Mouse (Mus musculus): ENCODE results near the gene Inka2.
A peak's percentile ranks its signal among the peaks of the same experiment; 100 is the strongest.

Inka2 gene

GRCm38 (mm10) chr3:105696387-105697147 is 7.8 kb upstream of the Inka2 start:
- DNase-seq (ENCODE audit: low read depth, low spot score) = no peak

DNA sequence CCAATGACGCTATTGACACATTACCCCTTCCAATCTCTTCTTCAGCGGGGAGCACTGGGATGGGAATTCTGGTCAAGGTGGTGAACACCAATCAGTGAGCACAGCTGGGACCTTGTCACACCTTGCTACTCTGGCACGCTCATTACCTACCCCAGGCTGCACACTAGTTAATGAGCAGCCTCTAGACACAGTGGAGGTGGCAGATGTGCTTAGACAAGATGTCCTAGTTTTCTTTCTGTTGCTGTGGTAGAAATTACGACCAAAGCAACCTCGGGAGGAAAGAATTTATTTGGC is 7.3 kb upstream of the Inka2 start:
- no peak for DNase-seq (ENCODE audit: low read depth, low spot score)

- no peak for DNase-seq (ENCODE audit: low read depth, low spot score)
Observed at GRCm38 (mm10) chr3:105698311-105698710, 6.1 kb upstream of the Inka2 start.

GRCm38 (mm10) chr3:105699241-105699933 is 5.0 kb upstream of the Inka2 start:
- DNase-seq (ENCODE audit: low read depth, low spot score) = no peak

DNA sequence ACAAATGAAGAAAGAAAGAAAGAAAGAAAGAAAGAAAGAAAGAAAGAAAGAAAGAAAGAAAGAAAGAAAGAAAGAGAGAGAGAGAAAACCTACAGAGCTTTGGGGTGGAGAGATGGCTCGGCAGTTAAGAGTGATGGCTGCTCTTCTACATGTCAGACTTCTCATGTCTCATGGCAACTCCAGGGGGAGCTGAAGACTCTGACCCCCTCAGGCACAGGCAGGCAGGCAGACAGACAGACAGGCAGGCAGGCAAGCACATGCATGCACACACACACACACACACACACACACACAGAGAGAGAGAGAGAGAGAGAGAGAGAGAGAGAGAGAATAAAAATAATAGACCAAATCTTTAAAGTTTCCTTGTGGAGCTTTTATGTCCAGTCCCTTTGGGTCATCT is 3.6 kb upstream of the Inka2 start:
- peak; percentile 19 for DNase-seq (ENCODE audit: low read depth, low spot score)

GRCm38 (mm10) chr3:105701399-105701798 is 3.0 kb upstream of the Inka2 start:
- no peak for DNase-seq (ENCODE audit: low read depth, low spot score)

DNA sequence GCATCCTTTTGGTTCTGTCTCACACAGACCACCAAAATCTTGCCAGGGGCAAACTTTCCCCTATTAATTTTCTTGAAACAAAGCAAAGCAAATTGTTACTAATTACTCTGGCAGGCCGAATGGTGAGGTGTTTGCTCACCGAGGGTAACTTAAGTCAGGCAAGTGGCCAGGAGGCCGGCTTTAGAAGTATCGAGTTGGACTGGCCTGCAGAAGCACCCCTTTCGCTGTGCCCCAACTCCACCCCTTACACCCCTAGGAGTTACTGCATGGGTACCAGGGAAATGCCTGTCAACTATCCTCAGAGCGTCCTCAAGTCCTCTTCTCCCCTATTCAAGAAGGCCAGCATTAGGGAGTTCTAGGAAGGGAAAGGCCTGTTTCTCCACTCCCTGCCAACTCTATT is 828 bp upstream of the Inka2 start:
- DNase-seq (ENCODE audit: low read depth, low spot score) = no peak

GRCm38 (mm10) chr3:105705061-105705549 is 706 bp downstream of the Inka2 start:
- no peak for DNase-seq (ENCODE audit: low read depth, low spot score)

DNA sequence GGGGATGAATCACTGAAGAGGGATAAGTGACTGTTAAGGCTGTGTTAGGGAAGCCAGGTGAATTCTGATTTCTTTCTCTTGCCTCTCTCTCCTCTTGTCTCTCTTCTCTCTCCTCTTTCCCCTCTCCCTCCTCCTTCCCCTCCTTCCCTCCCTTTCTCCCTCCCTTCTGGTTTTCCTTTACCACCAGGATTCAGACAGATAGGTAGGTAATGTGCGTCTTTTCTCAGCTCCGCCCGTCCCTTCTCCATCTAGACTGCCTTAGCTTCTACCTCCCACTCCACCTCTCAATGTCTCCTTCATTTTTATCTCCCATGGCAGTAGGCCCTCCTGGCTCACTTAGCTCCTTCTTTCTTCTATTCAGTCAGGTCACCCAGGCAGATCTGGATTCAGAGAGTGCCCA is 1.2 kb downstream of the Inka2 start:
- peak; percentile 12 for DNase-seq (ENCODE audit: low read depth, low spot score)

GRCm38 (mm10) chr3:105706366-105707020 is 2.1 kb downstream of the Inka2 start:
- no peak for DNase-seq (ENCODE audit: low read depth, low spot score)

- DNase-seq (ENCODE audit: low read depth, low spot score) = no peak
Observed at GRCm38 (mm10) chr3:105707590-105707989, 3.2 kb downstream of the Inka2 start.

GRCm38 (mm10) chr3:105710246-105710645 is 5.8 kb downstream of the Inka2 start:
- DNase-seq (ENCODE audit: low read depth, low spot score) = no peak

DNA sequence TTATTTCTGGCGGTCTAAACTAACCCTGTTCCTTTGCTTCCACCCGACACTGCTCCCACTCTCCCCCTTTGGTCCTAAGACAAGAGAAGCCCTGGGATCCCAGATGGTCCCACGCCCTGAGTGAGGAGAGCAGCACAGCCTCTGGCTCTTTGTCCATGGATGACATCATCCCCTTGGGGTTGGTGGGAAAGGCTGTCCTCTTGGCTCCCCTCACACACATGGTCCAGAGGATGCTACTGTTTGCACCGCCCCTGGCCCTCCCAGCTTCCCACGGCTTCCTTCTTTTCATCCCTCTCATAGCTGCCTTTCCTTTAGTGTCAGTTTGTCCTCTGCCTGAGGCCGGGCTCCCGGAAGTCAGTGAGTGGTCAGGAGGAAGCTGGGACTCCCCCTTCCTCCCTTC is 7.3 kb downstream of the Inka2 start:
- no peak for DNase-seq (ENCODE audit: low read depth, low spot score)

- no peak for DNase-seq (ENCODE audit: low read depth, low spot score)
Observed at GRCm38 (mm10) chr3:105712827-105713226, 8.4 kb downstream of the Inka2 start.

DNA sequence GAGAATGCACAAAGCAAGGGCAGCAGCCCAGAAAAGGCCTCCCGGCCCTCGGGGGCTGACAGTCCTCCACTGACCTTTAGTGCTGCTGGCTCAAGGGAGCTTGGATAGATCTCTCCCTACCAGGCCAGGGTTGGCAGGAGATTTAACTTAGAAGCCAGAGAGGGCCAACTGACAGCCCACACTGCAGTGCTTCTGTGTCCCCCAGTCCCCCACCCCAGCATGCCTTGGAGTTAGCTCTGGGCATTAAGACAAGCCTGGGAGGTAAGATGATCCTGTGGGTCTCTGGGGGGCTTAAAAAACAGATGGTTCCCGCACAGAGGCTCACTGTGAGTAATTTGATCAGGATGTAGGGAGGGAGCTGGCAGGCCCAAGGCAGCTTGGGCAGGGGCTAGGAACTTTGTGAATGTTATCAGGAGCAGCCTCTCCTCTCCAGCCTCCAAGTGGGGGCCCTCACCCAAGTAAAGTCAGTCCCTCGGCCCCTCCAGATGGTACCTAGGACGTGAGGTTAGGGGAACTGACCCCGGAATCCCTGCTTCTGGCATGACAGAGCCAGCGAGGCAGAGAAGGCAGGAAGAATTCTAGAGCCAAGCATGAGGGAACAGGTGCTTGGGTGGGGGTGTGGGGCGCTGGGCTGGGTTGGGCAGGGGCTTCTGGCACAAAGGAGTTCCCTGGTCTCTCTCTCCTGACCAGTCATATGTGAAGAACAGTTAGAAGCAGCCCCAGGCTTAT is 9.9 kb downstream of the Inka2 start:
- DNase-seq (ENCODE audit: low read depth, low spot score) = no peak

- no peak for DNase-seq (ENCODE audit: low read depth, low spot score)
Observed at GRCm38 (mm10) chr3:105714820-105715167, 10.4 kb downstream of the Inka2 start.

DNA sequence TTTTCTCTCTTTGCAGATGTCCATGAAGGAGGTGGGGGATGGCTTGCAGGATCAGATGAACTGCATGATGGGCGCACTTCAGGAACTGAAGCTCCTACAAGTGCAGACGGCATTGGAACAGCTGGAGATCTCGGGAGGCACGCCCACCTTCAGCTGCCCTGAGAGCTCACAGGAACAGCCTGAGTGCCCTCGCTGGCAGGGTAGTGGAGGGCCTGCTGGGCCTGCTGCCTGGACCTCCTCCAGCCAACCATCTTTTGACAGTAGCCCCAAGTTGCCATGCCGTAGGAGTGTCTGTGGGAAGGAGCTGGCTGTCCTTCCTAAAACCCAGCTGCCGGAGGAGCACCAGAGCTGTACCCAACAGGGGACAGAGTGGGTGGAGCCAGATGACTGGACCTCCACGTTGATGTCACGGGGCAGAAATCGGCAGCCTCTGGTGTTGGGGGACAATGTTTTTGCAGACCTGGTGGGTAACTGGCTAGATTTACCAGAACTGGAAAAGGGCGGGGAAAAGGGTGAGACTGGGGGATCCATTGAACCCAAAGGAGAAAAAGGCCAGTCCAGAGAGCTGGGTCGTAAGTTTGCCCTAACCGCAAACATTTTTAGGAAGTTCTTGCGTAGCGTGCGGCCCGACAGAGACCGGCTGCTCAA is 12.1 kb downstream of the Inka2 start:
- DNase-seq (ENCODE audit: low read depth, low spot score) = no peak

DNA sequence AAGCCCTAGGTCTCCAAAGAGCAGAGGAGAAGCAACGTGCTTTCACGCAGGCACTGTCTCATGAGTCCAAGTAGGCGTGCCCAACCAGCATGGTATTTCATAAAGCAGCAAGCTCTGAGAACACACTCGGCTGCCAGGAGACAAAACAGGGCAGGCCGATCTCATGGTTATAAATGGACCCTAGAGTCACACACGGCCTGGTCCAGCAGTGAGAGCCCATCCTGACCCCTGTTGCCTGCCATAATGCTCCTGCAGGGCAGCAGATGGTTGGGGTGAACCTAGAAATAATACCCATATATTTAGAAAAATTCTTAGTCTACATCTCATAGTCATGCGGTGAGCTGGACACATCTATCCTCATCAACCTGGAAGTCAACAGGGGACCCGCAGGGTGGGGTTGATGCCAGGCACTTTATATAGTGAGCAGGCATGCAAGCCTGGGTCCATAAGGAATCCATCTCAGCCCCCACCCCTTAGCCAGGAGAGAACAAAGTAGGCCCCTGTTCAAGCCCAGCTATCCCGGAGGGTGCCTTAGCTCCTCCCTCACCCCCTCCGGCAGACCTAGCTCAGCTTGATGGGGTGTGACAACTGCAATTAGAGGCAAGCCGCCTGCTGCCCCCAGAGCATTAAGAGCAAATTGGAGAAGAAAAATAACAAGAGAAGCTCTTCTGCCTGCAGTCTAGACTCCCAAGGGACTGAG is 13.6 kb downstream of the Inka2 start:
- no peak for DNase-seq (ENCODE audit: low read depth, low spot score)

DNA sequence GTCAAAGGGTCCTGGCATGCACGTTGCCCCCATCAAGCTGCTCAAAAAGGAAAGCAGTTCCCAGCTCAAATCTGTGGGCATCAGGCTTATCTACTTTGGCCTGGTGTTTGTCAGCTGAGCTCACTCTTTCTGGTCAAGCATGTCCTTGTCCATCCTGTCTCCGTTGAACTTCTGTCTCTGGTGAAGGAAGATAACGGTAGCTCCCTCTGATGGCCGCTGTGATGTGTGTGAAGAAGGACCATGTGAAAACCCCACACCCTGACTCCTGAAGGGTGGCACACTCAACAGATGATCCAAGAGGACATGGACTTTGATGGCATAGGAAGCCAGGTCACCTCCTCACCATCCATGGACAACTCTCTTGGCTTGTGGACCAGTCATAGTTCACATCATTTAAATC is 14.3 kb downstream of the Inka2 start:
- no peak for DNase-seq (ENCODE audit: low read depth, low spot score)

DNA sequence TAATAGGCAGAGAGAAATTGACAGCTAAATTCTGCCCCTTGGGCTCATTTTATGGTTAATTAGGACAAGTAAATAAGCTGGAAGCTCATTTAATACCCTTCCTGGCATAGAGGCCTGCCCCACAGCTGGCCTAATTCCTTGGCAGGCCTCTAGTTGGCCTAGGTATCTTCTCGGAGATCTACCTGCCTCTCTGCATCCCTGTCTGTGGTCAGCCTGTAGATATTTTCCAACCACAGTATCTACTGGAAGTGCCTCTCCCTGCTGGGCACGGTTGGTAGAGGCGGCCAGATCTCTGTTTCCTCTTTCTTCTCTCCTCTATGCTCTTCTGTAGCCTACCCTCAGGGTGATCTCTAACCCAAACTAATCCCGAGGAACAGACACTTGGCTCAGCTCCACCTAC is 15.6 kb downstream of the Inka2 start:
- no peak for DNase-seq (ENCODE audit: low read depth, low spot score)

- no peak for DNase-seq (ENCODE audit: low read depth, low spot score)
Observed at GRCm38 (mm10) chr3:105720514-105720913, 16.1 kb downstream of the Inka2 start.
